Mouse (Mus musculus): Measurements from ENCODE around the gene Plin4. TPM values are rescaled to one million over a fixed set of nuclear protein-coding genes. Genes with fewer than 3 reads are reported as not detected.

Plin4 gene
- total and polyA plus RNA-seq, 3 experiments, result 0.05 TPM; not detected in 2

GRCm38 (mm10) chr17:56057381-56058120 is 52.1 kb downstream of the Plin4 start:
- H3K27me3 ChIP-seq (ENCODE audit: insufficient read depth, low read length), result no peaks in the 10 kb centered on the region
- no peak for TF ChIP-seq GATA2 (IDR thresholded peaks at IDR 0.05; ENCODE audit: borderline replicate concordance, low read depth, low read length)
- no peak for TF ChIP-seq GATA1 (IDR thresholded peaks at IDR 0.05; ENCODE audit: borderline replicate concordance, low read length)
- no peak for TF ChIP-seq CTCF (IDR thresholded peaks at IDR 0.05; ENCODE audit: low read depth, low read length)
- no peak for TF ChIP-seq POLR2AphosphoS5 (IDR thresholded peaks at IDR 0.05; ENCODE audit: insufficient replicate concordance, low read depth, low read length)
- TF ChIP-seq TAL1 (conservative IDR thresholded peaks at IDR 0.05; ENCODE audit: low read depth, low read length), result no peak
- peaks cover 96% of the 10 kb centered on the region for H3K36me3 ChIP-seq (replicated peaks)
- ATAC-seq (ENCODE audit: extremely low read depth, insufficient number of reproducible peaks, low FRiP score, poor library complexity, severe bottlenecking) (no peak), DNase-seq (ENCODE audit: low spot score) (no peak)
- H3K4me3 ChIP-seq (ENCODE audit: low read depth, low read length), result no peak overlapping the region
- peaks cover 24% of the 10 kb centered on the region for H3K4me1 ChIP-seq (ENCODE audit: insufficient read depth, low read depth, low read length)
- no peaks in the 10 kb centered on the region for H3K9me3 ChIP-seq (replicated peaks)

- Histone ChIP-seq H3K36me3 (replicated peaks) (peaks cover 96% of the 10 kb centered on the region), H3K27me3 (ENCODE audit: insufficient read depth, low read length) (no peaks in the 10 kb centered on the region), H3K4me3 (ENCODE audit: low read depth, low read length) (no peak overlapping the region), H3K9me3 (replicated peaks) (no peaks in the 10 kb centered on the region), H3K4me1 (ENCODE audit: insufficient read depth, low read depth, low read length) (peaks cover 33% of the 10 kb centered on the region)
- DNase-seq (ENCODE audit: low spot score), result no peak
- TF ChIP-seq POLR2AphosphoS5 (IDR thresholded peaks at IDR 0.05; ENCODE audit: insufficient replicate concordance, low read depth, low read length) (no peak), CTCF (IDR thresholded peaks at IDR 0.05; ENCODE audit: low read depth, low read length) (no peak), GATA2 (IDR thresholded peaks at IDR 0.05; ENCODE audit: borderline replicate concordance, low read depth, low read length) (no peak), GATA1 (IDR thresholded peaks at IDR 0.05; ENCODE audit: borderline replicate concordance, low read length) (no peak), TAL1 (conservative IDR thresholded peaks at IDR 0.05; ENCODE audit: low read depth, low read length) (no peak)
- ATAC-seq (ENCODE audit: extremely low read depth, insufficient number of reproducible peaks, low FRiP score, poor library complexity, severe bottlenecking), result no peak
Measured at GRCm38 (mm10) chr17:56055945-56056678, 53.5 kb downstream of the Plin4 start.

- no peak for ATAC-seq (ENCODE audit: extremely low read depth, insufficient number of reproducible peaks, low FRiP score, poor library complexity, severe bottlenecking)
- no peak for TF ChIP-seq CTCF (IDR thresholded peaks at IDR 0.05; ENCODE audit: low read depth, low read length)
- no peak for TF ChIP-seq GATA1 (IDR thresholded peaks at IDR 0.05; ENCODE audit: borderline replicate concordance, low read length)
- no peak for TF ChIP-seq GATA2 (IDR thresholded peaks at IDR 0.05; ENCODE audit: borderline replicate concordance, low read depth, low read length)
- no peak for TF ChIP-seq TAL1 (conservative IDR thresholded peaks at IDR 0.05; ENCODE audit: low read depth, low read length)
- no peak for TF ChIP-seq POLR2AphosphoS5 (IDR thresholded peaks at IDR 0.05; ENCODE audit: insufficient replicate concordance, low read depth, low read length)
- Histone ChIP-seq H3K9me3 (replicated peaks) (no peaks in the 10 kb centered on the region), H3K4me1 (ENCODE audit: insufficient read depth, low read depth, low read length) (peaks cover 35% of the 10 kb centered on the region), H3K4me3 (ENCODE audit: low read depth, low read length) (no peak overlapping the region), H3K27me3 (ENCODE audit: insufficient read depth, low read length) (no peaks in the 10 kb centered on the region), H3K36me3 (replicated peaks) (peaks cover 96% of the 10 kb centered on the region)
- no peak for DNase-seq (ENCODE audit: low spot score)
Measured at GRCm38 (mm10) chr17:56054938-56055337, 54.7 kb downstream of the Plin4 start.

- Histone ChIP-seq H3K4me1 (ENCODE audit: insufficient read depth, low read depth, low read length) (peaks cover 58% of the 10 kb centered on the region), H3K27me3 (ENCODE audit: insufficient read depth, low read length) (no peaks in the 10 kb centered on the region), H3K36me3 (replicated peaks) (peaks cover 96% of the 10 kb centered on the region), H3K9me3 (replicated peaks) (no peaks in the 10 kb centered on the region), H3K4me3 (ENCODE audit: low read depth, low read length) (no peak overlapping the region)
- TF ChIP-seq GATA1 (IDR thresholded peaks at IDR 0.05; ENCODE audit: borderline replicate concordance, low read length), result no peak
- TF ChIP-seq CTCF (IDR thresholded peaks at IDR 0.05; ENCODE audit: low read depth, low read length), result no peak
- no peak for TF ChIP-seq TAL1 (conservative IDR thresholded peaks at IDR 0.05; ENCODE audit: low read depth, low read length)
- TF ChIP-seq POLR2AphosphoS5 (IDR thresholded peaks at IDR 0.05; ENCODE audit: insufficient replicate concordance, low read depth, low read length), result no peak
- TF ChIP-seq GATA2 (IDR thresholded peaks at IDR 0.05; ENCODE audit: borderline replicate concordance, low read depth, low read length), result no peak
- ATAC-seq (ENCODE audit: extremely low read depth, insufficient number of reproducible peaks, low FRiP score, poor library complexity, severe bottlenecking), result no peak
- no peak for DNase-seq (ENCODE audit: low spot score)
Measured at GRCm38 (mm10) chr17:56051369-56051768, 58.2 kb downstream of the Plin4 start.

Other genes with a start within 250 kb of the Plin4 start
Only the 20 nearest of the 25 such genes appear.
- gene Zfp119b, start 160.3 kb downstream of the Plin4 start, total RNA-seq (2014; fragmentation: Nextera tagmentation), result 2.2 and 4.2 TPM in 2 replicates
- gene Zfp119b, start 160.3 kb downstream of the Plin4 start, total RNA-seq (2017), result 7.8 and 10.0 TPM in 2 replicates
- 0.22 and 0.39 TPM in 2 replicates for gene Zfp119b, start 160.3 kb downstream of the Plin4 start, polyA plus RNA-seq (2012)
- 0.63 and 0.98 TPM in 2 replicates for gene Ebi3, start 157.2 kb downstream of the Plin4 start, total RNA-seq (2014; fragmentation: Nextera tagmentation)
- 1.6 and 2.0 TPM in 2 replicates for gene Ebi3, start 157.2 kb downstream of the Plin4 start, total RNA-seq (2017)
- 2.5 and 2.6 TPM in 2 replicates for gene Ebi3, start 157.2 kb downstream of the Plin4 start, polyA plus RNA-seq (2012)
- 8.3 and 12.6 TPM in 2 replicates for gene Yju2, start 150.7 kb downstream of the Plin4 start, total RNA-seq (2014; fragmentation: Nextera tagmentation)
- gene Yju2, start 150.7 kb downstream of the Plin4 start, total RNA-seq (2017), result 16.7 and 18.1 TPM in 2 replicates
- 27.8 and 33.5 TPM in 2 replicates for gene Yju2, start 150.7 kb downstream of the Plin4 start, polyA plus RNA-seq (2012)
- not detected in 2 replicates for gene Shd, start 139.3 kb downstream of the Plin4 start, total RNA-seq (2014; fragmentation: Nextera tagmentation)
- gene Shd, start 139.3 kb downstream of the Plin4 start, total RNA-seq (2017), result 0.58 TPM in 1 of 2 replicates, not detected in the other
- 0.33 and 0.59 TPM in 2 replicates for gene Shd, start 139.3 kb downstream of the Plin4 start, polyA plus RNA-seq (2012)
- not detected in 2 replicates for gene Fsd1, start 123.3 kb downstream of the Plin4 start, total RNA-seq (2014; fragmentation: Nextera tagmentation)
- gene Fsd1, start 123.3 kb downstream of the Plin4 start, total RNA-seq (2017), result 0.27 TPM in 1 of 2 replicates, not detected in the other
- not detected in 2 replicates for gene Fsd1, start 123.3 kb downstream of the Plin4 start, polyA plus RNA-seq (2012)
- gene Stap2, start 104.2 kb downstream of the Plin4 start, total RNA-seq (2014; fragmentation: Nextera tagmentation), result not detected in 2 replicates
- 0.27 and 0.29 TPM in 2 replicates for gene Stap2, start 104.2 kb downstream of the Plin4 start, total RNA-seq (2017)
- not detected in 2 replicates for gene Stap2, start 104.2 kb downstream of the Plin4 start, polyA plus RNA-seq (2012)
- gene Mpnd, start 104.1 kb downstream of the Plin4 start, total RNA-seq (2014; fragmentation: Nextera tagmentation), result 11.2 and 25.4 TPM in 2 replicates
- 39.1 and 43.9 TPM in 2 replicates for gene Mpnd, start 104.1 kb downstream of the Plin4 start, total RNA-seq (2017)
- gene Mpnd, start 104.1 kb downstream of the Plin4 start, polyA plus RNA-seq (2012), result 46.2 and 48.5 TPM in 2 replicates
- gene Sh3gl1, start 73.2 kb downstream of the Plin4 start, total RNA-seq (2014; fragmentation: Nextera tagmentation), result 21.6 and 24.3 TPM in 2 replicates
- gene Sh3gl1, start 73.2 kb downstream of the Plin4 start, total RNA-seq (2017), result 28.5 and 30.1 TPM in 2 replicates
- 64.2 and 74.6 TPM in 2 replicates for gene Sh3gl1, start 73.2 kb downstream of the Plin4 start, polyA plus RNA-seq (2012)
- 31.2 and 32.9 TPM in 2 replicates for gene Chaf1a, start 69.4 kb downstream of the Plin4 start, total RNA-seq (2014; fragmentation: Nextera tagmentation)
- gene Chaf1a, start 69.4 kb downstream of the Plin4 start, total RNA-seq (2017), result 29.0 and 31.3 TPM in 2 replicates
- 84.1 and 143 TPM in 2 replicates for gene Chaf1a, start 69.4 kb downstream of the Plin4 start, polyA plus RNA-seq (2012)
- 9.0 and 9.3 TPM in 2 replicates for gene Ubxn6, start 34.8 kb downstream of the Plin4 start, total RNA-seq (2014; fragmentation: Nextera tagmentation)
- gene Ubxn6, start 34.8 kb downstream of the Plin4 start, total RNA-seq (2017), result 17.1 and 19.1 TPM in 2 replicates
- 21.2 and 21.4 TPM in 2 replicates for gene Ubxn6, start 34.8 kb downstream of the Plin4 start, polyA plus RNA-seq (2012)
- gene Hdgfl2, start 30.2 kb downstream of the Plin4 start, total RNA-seq (2014; fragmentation: Nextera tagmentation), result 31.1 and 37.6 TPM in 2 replicates
- gene Hdgfl2, start 30.2 kb downstream of the Plin4 start, total RNA-seq (2017), result 73.3 and 76.0 TPM in 2 replicates
- gene Hdgfl2, start 30.2 kb downstream of the Plin4 start, polyA plus RNA-seq (2012), result 174 and 201 TPM in 2 replicates
- not detected in 2 replicates for gene Plin5, start 7.8 kb upstream of the Plin4 start, total RNA-seq (2014; fragmentation: Nextera tagmentation)
- 0.06 TPM in 1 of 2 replicates, not detected in the other for gene Plin5, start 7.8 kb upstream of the Plin4 start, total RNA-seq (2017)
- gene Plin5, start 7.8 kb upstream of the Plin4 start, polyA plus RNA-seq (2012), result not detected in 2 replicates
- gene Lrg1, start 12.2 kb upstream of the Plin4 start, total RNA-seq (2014; fragmentation: Nextera tagmentation), result not detected in 2 replicates
- not detected in 2 replicates for gene Lrg1, start 12.2 kb upstream of the Plin4 start, total RNA-seq (2017)
- gene Lrg1, start 12.2 kb upstream of the Plin4 start, polyA plus RNA-seq (2012), result 0.04 TPM in 1 of 2 replicates, not detected in the other
- gene Sema6b, start 30.5 kb upstream of the Plin4 start, total RNA-seq (2014; fragmentation: Nextera tagmentation), result 2.7 and 4.0 TPM in 2 replicates
- 3.4 and 3.6 TPM in 2 replicates for gene Sema6b, start 30.5 kb upstream of the Plin4 start, total RNA-seq (2017)
- 14.1 and 16.1 TPM in 2 replicates for gene Sema6b, start 30.5 kb upstream of the Plin4 start, polyA plus RNA-seq (2012)
- 2.0 and 2.1 TPM in 2 replicates for gene Tnfaip8l1, start 52.7 kb upstream of the Plin4 start, total RNA-seq (2014; fragmentation: Nextera tagmentation)
- 2.8 and 3.2 TPM in 2 replicates for gene Tnfaip8l1, start 52.7 kb upstream of the Plin4 start, total RNA-seq (2017)
- gene Tnfaip8l1, start 52.7 kb upstream of the Plin4 start, polyA plus RNA-seq (2012), result 1.0 and 1.1 TPM in 2 replicates
- 19.9 and 22.0 TPM in 2 replicates for gene Mydgf, start 74.1 kb upstream of the Plin4 start, total RNA-seq (2014; fragmentation: Nextera tagmentation)
- 32.3 and 36.2 TPM in 2 replicates for gene Mydgf, start 74.1 kb upstream of the Plin4 start, total RNA-seq (2017)
- gene Mydgf, start 74.1 kb upstream of the Plin4 start, polyA plus RNA-seq (2012), result 27.3 and 36.6 TPM in 2 replicates
- gene Dpp9, start 109.1 kb upstream of the Plin4 start, total RNA-seq (2014; fragmentation: Nextera tagmentation), result 22.4 and 26.8 TPM in 2 replicates
- gene Dpp9, start 109.1 kb upstream of the Plin4 start, total RNA-seq (2017), result 13.0 and 14.4 TPM in 2 replicates
- gene Dpp9, start 109.1 kb upstream of the Plin4 start, polyA plus RNA-seq (2012), result 61.8 and 62.4 TPM in 2 replicates
- 14.4 and 16.5 TPM in 2 replicates for gene Fem1a, start 147.0 kb upstream of the Plin4 start, total RNA-seq (2014; fragmentation: Nextera tagmentation)
- gene Fem1a, start 147.0 kb upstream of the Plin4 start, total RNA-seq (2017), result 17.8 and 18.9 TPM in 2 replicates
- 20.1 and 20.7 TPM in 2 replicates for gene Fem1a, start 147.0 kb upstream of the Plin4 start, polyA plus RNA-seq (2012)
- gene Ticam1, start 167.0 kb upstream of the Plin4 start, total RNA-seq (2014; fragmentation: Nextera tagmentation), result 15.2 and 16.2 TPM in 2 replicates
- 4.9 and 5.7 TPM in 2 replicates for gene Ticam1, start 167.0 kb upstream of the Plin4 start, total RNA-seq (2017)
- 7.4 and 8.1 TPM in 2 replicates for gene Ticam1, start 167.0 kb upstream of the Plin4 start, polyA plus RNA-seq (2012)
- 8.1 and 12.3 TPM in 2 replicates for gene Plin3, start 183.1 kb upstream of the Plin4 start, total RNA-seq (2014; fragmentation: Nextera tagmentation)
- 55.9 and 64.1 TPM in 2 replicates for gene Plin3, start 183.1 kb upstream of the Plin4 start, total RNA-seq (2017)
- gene Plin3, start 183.1 kb upstream of the Plin4 start, polyA plus RNA-seq (2012), result 12.2 and 12.7 TPM in 2 replicates